Mouse (Mus musculus) R1 (cell line): ENCODE results near the gene Slc4a8.

Experiments
- DNase-seq: peaks from one replicate; pipeline ENCODE4 v3.0.0-alpha.2; 2018; ENCODE audit warnings: low read depth, low spot score

Slc4a8 gene

DNA sequence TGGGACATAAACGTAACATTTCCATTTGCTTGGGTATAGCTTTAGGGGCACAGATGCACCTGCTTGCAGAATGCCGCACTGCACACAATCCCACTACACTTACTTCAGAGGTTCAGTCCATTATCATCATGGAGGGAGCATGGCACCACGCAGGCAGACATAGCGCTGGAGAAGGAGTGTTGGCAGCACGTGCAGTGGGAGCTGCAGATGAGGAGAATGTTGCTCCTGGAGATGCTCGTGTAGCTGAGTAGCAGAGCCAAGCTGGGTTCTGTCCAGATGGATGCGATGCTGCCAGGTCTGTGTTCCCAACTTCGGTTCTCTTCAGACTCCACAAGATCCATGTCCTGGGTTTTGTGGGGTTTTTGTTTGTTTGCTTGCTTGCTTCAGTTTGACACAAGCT lies 64.5 kb downstream of the Slc4a8 start:
- DNase-seq = no peak

DNA sequence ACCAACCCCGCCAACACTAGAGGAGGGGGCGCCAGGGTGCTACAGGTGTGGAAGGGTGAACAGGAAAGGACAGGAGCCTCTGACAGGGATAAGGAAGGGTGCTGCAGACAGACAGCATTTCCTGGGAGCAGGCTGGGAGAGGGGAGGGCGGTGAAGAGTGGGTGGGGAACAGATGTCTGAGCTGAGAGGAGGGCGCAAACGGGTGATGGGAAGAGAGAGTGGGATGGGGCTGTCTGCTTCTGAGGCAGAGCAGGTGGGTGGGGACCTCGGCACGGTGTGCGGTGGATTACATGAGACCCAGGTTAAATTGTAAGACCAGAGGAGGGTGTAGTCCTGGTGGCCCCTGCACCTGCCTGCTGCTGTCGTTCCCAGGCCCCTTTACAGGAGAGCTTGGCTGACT lies 68.2 kb downstream of the Slc4a8 start:
- no peak for DNase-seq

GRCm38 (mm10) chr15:100830682-100831081 lies 69.1 kb downstream of the Slc4a8 start:
- DNase-seq = peak; percentile 83

GRCm38 (mm10) chr15:100832144-100832543 lies 70.6 kb downstream of the Slc4a8 start:
- DNase-seq = no peak

GRCm38 (mm10) chr15:100832784-100833183 lies 71.2 kb downstream of the Slc4a8 start:
- DNase-seq = no peak

DNA sequence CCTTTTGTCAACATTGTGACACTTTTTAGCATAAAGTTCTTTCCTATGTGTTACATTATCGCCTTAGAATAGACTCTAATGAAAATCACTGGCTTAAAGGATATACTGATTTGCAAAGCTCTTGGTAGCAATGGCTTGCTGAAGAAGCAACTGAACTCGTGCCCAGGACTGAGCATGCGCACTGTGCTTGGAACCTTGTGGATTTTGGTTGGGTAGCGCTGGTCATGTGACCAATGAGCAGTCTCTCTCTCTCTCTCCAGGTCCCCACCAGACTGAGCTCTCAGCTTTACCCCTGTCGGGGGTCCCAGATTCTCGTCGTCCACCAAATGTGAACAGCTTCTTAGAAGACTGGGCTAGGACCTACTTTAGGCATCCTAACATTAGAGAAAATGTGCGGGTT lies 75.2 kb downstream of the Slc4a8 start:
- DNase-seq = peak; percentile 81

DNA sequence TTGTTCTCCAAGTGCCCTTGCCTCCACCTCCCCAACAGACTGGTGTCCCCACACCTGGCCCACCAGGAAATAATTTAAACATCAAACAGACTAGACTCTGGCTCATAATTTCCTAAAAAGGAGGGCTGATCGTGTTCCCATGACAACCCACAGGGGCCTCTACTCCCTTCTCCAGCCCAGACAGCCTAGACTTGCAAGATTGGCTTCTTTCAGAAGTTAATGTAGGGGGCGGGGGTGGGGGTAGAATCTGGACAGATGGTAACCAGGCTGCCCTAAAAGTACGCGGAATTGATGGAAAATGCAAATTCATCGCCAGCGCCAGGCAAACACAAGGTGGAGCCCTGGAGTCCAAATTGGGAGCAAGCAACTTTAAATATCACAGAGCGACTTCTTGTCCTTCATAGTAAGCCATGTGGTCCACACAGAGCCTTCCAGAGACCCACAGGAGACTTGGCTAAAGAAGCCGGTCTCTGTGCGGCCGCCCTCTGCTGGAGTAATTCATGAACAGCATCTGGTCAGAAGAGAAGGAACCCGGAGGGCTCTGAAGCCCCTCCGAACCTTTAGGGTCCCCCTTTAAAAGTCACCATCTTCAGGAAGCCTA lies 77.2 kb downstream of the Slc4a8 start:
- peak; percentile 85 for DNase-seq

DNA sequence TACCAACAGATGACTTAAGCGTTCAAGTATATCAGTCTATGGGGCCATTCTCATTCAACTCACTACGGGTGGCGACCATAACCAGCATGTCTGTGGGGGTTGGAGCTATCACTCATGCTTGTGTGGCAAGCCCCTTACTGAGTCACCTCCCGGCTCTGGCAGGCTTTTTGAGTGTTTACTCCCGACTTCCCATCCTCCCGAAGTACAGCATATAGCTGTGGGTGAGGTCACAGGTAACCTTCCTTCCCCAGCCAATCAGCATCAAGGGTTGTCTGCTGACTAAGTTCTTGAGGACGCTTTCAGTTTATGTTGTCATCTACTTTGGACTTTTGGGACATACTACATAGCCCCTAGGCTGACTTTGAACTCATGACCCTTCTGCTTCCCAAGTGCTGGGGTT lies 82.8 kb downstream of the Slc4a8 start:
- no peak for DNase-seq

DNA sequence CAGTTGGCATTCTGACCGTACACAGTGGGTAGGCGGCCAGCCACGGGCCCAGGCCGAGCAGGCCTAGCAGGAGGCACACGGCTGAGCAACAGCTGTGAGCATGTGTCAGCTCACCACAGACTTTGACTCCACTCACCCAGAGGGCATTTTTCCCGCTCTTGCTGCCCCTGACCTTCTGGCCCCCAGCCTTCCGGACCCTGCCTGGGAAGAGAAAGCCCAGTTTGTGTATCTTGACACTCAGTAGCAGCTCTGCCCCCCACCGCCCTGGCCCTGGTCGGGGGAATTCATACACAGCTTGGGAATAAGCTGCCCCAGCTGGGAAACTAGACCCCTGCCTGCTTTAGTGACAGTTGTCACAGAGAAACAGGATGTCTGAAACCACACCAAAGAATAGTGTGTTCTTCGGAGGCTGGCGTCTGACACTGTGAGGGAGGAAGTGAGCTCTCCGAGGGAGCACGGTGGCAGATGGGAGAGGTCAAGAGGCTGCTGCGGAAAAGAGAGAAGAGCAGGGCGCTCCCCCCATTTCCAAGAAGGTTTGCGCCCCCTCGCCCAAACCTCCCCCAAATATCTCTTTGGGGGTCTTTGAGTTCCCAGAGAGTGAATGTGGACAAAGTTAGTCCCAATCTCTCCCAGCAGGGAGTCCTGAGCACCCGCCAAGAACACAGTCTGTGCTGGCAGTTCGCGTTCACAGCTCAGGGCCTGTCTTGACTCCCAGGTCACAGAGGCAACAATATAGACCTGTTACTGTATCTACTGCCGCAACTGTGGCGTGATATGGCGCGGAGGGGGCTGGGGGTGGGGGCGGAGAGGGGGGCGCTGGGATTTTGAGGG lies 83.7 kb downstream of the Slc4a8 start:
- no peak for DNase-seq

DNA sequence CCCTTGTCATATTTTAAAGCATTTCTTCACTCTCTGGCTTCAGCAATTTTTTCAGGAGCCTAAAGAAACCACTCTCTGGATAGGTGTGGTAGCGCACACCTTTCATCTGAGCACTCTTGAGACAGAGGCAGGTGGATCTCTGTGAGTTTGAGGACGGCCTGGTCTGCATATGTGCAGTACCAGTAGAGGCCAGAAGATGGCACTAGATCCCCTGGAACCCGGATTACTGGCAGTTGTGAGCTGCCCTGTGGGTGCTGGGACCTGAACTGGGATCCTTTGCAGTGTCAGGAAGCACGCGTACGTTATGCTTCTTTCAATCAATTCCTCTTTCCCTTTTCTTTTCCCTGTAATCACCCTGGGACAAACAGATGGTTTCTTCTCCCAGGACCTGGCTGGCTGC lies 85.6 kb downstream of the Slc4a8 start:
- peak; percentile 65 for DNase-seq

GRCm38 (mm10) chr15:100857586-100857985 lies 96.0 kb downstream of the Slc4a8 start:
- DNase-seq = no peak

DNA sequence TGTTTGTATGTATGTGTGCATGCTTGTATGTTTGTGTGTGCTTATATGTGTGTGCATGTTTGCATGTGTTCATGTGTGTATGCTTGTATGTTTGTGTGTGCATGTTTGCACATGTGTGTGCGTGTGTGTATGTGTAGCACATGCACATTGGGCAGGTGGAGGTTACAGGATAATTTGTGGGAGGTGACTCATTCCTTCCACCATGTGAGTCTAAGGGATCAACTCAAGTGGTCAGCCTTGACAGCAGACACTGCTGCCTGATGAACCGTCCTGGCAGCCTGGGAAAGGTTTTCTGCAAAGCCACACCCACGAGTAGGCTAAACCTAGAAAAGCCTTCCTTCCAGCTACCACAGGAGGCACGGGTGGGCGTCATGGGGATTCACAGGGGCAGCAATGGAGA lies 99.3 kb downstream of the Slc4a8 start:
- no peak for DNase-seq

DNA sequence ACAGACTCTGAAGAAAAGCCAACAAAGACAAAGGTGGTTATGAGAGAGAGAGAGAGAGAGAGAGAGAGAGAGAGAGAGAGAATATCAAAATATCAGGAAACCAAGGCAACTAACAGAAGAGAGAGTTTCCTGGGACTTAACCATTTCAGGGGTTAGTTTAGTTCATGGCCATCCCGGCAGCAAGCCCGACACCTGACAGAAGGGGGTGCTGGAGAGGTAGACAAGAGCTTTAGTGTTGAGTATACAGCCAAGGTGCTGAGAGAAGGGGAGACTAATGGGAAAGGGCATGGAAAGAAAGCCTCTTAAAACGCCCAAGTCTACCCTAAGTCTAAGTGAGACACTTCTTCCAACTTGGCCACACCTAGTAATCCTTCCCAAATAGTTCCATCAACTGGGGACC lies 104.0 kb downstream of the Slc4a8 start:
- DNase-seq = peak; percentile 67

DNA sequence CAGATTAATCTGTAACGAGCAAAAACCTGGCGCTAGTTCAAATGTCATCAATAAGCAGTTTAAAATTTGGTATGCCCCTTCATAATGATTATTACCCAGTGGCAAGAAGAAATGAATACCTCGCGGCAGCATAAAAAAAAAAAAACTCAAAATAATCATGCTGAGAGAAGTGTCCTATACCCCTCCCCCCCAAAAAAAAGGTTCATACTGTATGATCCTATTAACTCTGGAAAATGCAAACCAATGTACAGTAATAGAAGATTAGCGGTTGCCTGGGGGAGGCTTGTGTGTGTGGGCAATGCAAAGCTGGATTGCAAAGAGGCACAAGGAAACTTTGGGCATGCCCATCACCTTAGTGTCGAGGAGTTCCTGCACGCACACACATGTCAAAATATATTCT lies 108.0 kb downstream of the Slc4a8 start, which contains the start of gene Scn8a:
Gene Scn8a (plus strand): TSS at position 301 of the 400 bp plus-strand sequence.
- no peak for DNase-seq

DNA sequence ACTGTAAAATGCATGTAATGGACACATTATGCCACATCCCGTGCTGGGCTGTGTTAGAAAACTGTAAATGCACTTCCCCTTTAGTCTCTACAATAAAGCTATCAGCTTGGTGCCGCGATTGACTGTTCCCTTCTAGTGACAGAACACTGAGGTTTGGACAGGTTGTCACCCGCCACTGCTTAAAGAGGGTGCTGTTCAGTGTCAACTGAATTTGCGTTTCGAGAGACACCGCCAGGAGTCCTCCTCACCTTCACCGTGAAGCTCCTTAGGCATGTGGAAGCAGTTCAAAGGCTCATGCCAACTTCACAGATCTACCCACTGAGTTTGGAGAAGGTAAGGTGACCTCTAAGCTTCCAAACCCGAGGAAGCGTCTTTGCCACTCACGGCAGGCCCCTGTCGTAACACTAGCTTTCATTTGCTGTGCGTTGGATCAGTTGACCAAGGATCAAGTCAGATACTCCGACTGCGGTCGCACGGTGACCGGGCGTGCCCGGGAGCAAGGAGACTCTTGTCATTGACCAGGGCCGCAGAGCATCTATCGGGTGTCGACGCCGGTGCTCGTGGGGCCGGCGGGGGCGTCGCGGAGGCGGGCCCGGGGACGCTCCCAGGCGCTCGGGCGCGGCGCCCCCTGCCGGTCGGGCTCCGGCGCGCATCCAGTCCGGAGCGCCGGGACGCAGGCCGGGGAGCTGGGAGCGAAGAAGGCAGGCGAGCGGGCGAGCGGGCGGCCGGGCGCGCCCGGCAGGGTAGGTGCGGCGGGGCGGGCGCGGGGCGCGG lies 108.6 kb downstream of the Slc4a8 start:
- peak; percentile 71 for DNase-seq

DNA sequence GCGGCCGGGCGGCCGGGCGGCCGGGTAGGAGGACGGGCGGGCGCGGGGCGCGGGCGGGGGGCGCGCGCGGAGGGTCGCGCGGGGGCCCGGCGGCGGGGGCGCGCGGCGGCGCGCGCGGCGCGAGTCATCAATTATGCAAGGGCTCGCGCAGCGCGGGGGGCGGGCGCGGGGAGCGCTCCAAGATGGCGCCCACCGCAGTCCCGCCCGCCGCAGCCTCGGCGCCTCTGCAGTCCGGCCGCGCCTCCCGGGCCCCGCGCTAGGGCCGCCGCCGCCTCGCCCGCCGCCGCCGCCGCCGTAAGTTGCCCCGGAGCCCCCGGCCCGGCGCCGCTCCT lies 109.2 kb downstream of the Slc4a8 start:
- DNase-seq = peak; percentile 36

GRCm38 (mm10) chr15:100871107-100872011 lies 109.8 kb downstream of the Slc4a8 start:
- DNase-seq = peak; percentile 24

DNA sequence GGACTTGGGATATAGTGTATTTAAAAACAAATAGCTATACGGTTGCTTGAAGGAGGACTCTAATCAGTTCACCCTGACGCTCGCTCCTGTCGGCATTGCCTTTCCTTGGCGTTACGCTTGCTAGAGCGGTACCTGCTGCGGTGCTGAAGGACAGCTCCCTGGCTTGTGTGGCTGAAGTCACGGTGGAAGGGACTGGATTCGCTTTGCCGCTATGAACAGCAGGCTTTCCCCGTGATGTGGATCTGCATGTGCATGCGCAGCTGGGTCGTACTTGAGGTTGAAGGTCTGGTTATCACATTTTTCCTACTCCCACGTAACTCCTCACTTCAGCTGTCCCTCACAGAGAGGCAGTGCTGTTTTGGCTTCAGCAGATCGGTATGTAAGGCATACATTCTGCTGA lies 111.6 kb downstream of the Slc4a8 start:
- DNase-seq = peak; percentile 89
